Mouse (Mus musculus) bone marrow macrophage, adult 2 months (primary cell): ENCODE measurements around the gene Rbm14.

Source experiments
- CTCF ChIP-seq: IDR thresholded peaks from 2 replicates; pipeline ENCODE4 v1.5.1; 2012; ENCODE audit warnings: low read depth, mild to moderate bottlenecking, low read length, moderate library complexity
- POLR2A ChIP-seq: IDR thresholded peaks from 2 replicates; pipeline ENCODE4 v1.6.1; 2012; ENCODE audit warnings: mild to moderate bottlenecking, low read depth, low read length, borderline replicate concordance

GRCm38 (mm10) chr19:4840848-4841247 lies 29.4 kb upstream of the Rbm14 start:
- TF ChIP-seq CTCF (no peak), POLR2A (no peak)
